Mouse (Mus musculus) C2C12 (cell line): Measurements from ENCODE around the gene Pelp1.
"Not testable (repeated sequence)": the region's sequence is repeated elsewhere in the genome, so short reads cannot be mapped to it uniquely, and the experiment has no call there.

Experiments
- CTCF ChIP-seq: IDR thresholded peaks from one replicate; pipeline ENCODE4 v1.5.1; 2011; ENCODE audit not compliant: control insufficient read depth, insufficient read depth, insufficient read length
- MAX ChIP-seq: IDR thresholded peaks from one replicate; pipeline ENCODE4 v1.6.1; 2011; ENCODE audit warnings: mild to moderate bottlenecking, control low read depth
- USF1 ChIP-seq: IDR thresholded peaks from one replicate; pipeline ENCODE4 v1.6.1; 2011; ENCODE audit warnings: low read depth, mild to moderate bottlenecking, control low read depth, moderate library complexity

GRCm38 (mm10) chr11:70367701-70368100 lies 42.1 kb downstream of the Pelp1 start:
- not testable (repeated sequence) for TF ChIP-seq CTCF, USF1, MAX
